Mouse (Mus musculus) forelimb bud, embryonic 11.5 days (tissue): ENCODE data around the gene Rbbp5.
A peak's percentile ranks its signal among the peaks of the same experiment; 100 is the strongest.

ENCODE experiments used
- DNase-seq: peaks from one replicate; pipeline ENCODE4 v3.0.0-alpha.2; 2012; ENCODE audit warnings: low read depth, low spot score

Rbbp5 gene

DNA sequence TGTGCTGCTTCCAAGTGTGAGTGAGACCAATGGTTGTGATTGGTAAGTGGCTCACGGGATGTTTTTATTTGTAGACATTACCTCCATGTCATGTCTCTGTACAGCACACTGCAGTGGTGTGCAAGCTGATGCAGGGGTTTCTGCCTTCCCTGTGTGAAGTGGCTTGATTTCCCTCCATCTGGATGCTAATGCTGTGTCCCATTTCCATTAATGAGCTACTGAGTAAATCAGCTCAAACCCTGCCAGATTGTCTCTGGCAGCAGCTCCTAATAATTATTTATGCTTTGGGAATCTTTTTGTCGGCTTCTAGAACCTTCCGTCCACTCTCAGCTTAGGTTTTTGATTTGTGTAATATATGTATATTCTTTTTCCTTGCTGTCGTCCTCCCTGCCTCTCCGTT lies 28.0 kb downstream of the Rbbp5 start:
- no peak for DNase-seq

DNA sequence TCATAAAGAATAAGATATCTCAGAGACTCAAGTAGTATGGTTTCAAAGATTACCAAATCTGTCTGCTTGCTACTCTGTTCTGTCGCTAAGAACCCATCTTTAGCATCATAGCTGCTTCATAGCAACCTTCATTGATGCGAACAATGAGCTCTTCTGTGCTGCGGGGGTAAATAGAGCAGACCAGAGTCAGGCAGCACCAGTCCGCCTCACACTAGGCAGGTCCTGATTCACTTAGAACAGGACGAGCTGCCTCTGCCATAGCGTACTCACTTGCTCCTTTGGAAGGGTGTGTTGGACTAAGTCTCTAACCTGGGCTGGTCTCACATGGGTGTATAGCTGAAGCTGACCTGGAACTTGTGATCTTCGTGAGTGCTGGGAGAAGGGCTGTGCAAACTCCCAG lies 28.9 kb downstream of the Rbbp5 start, which contains the start of gene Tmem81:
Tmem81 (plus strand) TSS at position 173 of the 400 bp plus-strand sequence.
- no peak for DNase-seq

DNA sequence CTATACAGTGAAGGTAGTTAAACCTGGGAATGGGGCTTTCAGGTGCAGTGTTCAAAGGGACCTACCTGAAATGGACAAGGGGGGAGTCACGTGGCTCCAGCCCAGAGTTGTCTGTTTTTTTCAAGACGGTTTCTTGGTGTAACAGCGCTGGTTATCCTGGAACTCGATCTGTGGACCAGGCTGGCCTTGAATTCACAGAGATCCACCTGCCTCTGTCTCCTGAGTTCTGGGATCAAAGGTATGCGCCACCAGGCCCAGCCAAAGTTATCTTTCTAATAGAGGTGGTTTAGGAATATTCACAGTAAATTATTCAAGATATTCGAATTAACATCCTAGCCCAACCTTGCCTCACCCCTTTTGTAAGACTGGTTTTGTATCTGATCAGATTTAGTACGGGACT lies 29.5 kb downstream of the Rbbp5 start:
- no peak for DNase-seq

DNA sequence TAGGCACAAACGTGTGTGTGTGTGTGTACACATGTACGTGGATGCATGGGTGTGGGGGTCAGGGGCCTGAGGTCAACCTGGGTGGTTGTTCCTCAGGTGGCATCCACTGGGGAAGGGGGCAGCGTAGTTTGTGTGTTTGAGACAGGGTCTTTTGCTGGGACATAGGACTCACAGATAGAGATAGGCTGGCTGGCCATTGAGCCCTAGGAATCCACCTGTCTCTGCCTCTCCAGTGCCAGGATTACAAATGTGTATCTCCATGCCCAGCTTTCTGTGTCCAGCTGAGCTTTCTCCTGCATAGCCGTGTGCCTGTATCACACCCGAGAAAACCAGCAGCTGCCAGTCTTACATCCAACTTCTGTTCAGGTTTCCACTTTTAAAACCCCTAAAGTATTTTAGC lies 32.6 kb downstream of the Rbbp5 start:
- DNase-seq, result no peak

DNA sequence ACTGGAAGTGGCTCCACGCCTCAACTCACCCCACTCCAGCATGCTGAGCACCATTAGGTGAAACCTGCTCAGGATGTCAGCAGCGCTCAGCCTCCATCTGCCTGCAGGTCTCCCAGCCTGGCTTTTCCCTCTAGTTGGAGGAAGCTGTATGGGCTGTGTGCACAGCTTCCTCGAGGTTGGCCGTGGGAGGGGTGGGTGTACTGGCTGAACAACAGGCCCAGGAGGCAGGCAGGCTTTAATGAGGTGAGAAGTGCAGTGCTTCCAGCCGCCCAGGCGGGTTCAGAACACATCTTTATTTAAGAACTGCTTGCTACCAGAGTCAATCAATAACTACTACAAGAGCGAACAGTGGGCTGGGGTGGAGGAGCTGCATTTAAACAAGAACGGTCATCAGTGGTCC lies 34.4 kb downstream of the Rbbp5 start:
- DNase-seq, result peak; percentile 43

DNA sequence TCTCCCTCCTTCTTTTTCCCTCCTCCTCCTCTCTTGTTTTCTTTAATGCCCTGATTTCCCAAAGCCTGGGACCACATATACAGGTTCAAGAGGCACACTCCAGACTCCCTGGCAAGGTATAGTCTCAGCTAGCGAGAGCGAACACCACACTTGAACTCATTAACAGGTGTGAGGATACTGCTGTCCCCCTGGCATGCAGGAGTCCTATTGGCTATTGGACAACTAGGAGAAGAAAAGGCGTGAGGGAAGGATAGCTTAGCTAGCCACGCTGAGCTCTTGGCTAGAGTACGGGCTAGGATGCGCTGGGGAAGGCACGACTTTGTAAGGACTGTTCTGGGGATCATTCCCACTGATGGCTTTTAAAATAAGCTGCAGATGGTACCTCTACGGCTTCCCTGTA lies 34.9 kb downstream of the Rbbp5 start:
- no peak for DNase-seq

DNA sequence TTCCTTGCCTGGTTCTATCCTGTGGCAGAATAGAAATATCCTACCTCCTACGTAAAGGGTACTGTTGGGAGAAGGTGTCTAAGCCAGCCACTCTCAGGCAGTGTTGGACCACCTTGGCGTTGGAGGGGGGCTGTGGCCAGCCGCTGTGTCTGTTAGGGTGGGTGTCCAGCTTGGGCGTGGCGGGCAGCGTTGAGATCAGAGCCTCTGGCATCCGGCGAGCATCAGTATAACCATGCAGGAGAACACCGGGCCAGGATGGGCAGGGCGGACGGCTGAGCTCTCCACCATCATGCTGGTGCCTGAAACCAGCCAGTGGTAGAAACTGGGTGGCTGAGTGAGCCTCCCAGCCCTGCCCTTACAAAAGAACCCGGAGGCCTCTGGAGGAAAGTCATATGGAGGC lies 38.2 kb downstream of the Rbbp5 start:
- no peak for DNase-seq

DNA sequence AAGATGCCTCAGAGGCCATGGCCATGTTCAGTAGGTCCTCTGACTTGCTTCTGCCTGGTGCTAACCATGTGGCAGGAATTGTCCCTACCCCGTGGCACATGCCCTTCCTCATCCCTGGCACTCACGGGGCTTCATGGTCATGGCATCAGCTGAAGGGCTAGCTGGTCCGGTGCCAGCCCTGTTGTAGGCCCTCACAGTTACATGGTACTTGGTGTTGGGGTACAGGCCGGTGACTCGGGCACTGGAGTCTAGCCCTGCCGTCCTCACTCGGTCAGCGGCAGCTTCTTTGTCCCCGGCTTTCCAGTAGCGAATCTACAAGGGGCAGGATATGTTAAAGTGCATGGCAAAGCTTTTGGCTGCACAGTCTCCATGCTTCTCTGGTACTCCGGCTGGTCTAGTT lies 39.6 kb downstream of the Rbbp5 start:
- no peak for DNase-seq

DNA sequence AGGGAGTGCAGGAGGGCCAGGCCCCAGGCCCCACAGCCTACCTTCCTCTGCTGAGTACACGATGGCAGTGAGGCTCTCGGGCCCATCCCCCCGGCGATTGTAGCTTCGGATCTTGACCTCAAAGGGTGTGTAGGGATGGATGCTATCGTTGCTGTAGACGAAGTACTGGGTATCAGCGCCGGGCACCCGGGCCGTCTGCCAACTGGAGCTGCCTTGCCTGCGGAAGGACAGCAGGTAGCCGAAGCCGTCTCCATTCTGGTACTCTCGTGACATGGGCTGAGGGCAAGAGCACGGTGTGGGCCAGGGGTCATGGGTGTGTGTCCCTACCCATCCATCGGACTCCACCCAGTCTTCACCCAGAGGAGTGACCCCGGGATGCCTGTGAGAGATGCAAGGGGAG lies 41.5 kb downstream of the Rbbp5 start:
- no peak for DNase-seq

DNA sequence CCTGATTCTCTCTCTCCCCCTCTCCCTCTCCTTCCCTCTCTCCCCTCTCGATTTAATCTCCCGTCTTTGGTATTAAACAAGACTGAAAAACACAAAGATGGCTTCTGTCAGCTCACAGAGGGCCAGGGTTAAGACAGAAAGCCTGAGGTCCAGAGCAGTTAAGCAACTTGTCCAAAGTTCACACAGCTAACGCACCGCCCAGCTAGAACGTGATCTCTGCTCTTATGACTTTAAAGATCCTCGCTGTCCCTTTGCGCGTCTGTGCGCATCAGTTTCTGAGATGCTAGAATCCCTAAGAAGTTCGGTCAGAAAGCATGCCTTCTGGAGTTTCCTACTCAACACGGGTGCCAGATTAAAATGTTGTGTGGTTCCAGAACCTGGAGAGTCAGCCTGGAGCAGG lies 42.6 kb downstream of the Rbbp5 start:
- DNase-seq, result no peak

DNA sequence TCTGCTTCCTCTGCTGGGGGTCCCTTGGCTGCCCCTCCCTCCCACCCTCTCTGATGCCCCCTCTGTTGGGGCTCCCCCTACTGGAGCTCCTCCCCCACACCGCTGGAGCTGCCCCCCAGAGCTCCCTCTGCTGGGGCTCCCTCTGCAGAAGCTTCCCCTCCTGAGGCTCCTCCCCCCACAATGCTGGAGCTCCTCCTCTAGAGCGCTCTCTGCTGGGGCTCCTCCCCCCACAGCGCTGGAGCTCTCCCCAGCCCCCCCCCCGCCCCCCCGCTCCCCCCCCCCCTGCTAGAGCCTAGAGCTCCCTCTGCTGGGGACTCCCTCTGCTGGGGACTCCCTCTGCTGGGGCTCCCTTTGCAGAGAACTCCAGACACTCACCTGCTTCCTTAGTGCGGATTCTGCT lies 43.6 kb downstream of the Rbbp5 start:
- DNase-seq, result peak; percentile 44

DNA sequence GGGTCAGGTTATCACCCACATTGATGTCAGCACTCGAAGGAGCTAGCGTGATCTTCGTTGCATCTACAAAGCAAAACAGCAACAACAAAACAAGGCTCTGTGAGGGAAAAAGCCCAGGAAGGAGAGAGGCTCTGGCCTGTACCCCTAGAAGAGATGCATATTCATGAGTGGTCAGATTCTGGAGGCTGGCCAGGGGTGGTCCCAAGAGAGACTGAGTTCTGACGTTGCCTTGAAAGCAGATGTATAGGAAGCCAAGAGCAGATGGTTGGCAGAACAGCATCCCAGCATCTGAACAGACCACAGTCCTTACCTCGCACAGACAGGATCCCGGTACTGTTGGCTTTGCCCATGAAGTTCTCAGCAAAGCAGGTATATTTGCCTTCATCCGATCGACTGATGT lies 45.9 kb downstream of the Rbbp5 start:
- DNase-seq, result no peak

DNA sequence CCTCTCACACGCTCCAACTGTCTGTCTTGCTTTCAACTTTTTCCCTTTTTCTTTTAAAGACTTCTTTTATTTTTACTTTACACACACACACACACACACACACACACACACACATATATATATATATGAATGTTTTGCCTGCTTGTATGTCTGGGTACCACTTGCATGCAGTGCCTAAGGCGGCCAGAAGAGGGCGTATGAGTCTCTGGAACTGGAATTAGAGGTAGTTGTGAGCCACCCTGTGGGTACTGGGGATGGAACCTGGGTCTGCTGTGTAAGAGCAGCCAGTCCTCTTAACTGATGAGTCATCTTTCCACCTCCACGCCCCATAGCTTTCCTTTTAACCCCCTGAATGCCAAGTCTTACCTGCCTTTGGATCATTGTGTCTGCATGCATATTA lies 46.8 kb downstream of the Rbbp5 start:
- no peak for DNase-seq

DNA sequence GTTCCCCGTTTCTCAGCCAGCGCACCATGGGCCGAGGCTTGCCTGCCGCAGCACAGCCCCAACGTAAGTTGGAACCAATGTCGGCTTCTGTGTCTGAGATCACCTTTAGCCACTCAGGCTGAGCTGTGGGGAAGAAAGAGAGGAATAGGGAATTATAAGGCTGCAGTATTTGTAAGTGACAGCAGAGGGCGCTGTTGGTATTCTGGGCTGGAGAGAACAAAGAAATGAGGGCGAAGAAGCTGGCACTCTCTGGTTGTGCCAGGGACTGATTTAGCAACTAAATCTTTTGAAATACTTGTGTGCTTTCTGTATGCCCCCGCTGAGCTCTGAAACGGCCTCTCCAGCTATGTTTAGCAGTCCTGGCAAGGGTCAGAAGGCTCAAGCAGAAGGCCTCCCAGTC lies 48.7 kb downstream of the Rbbp5 start:
- DNase-seq, result peak; percentile 87

DNA sequence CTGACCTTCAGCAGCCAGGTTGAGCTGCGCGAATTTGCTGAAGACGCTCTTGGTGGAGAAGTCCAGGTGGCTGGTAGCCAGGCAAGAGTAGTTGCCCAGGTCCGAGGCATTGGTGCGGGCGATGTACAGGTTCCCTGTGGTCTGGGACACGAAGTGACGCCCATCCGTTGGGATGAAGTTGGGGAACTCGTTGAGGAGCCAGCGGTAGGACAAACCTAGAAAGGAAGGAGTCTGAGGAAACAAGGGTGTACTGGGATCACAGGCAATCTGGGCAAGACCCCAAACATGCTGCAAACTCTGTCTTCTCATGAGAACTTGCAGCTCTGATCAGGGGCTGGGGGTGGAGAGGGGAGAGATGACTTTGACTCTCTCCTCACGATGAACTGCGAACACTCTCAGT lies 50.9 kb downstream of the Rbbp5 start:
- DNase-seq, result no peak

DNA sequence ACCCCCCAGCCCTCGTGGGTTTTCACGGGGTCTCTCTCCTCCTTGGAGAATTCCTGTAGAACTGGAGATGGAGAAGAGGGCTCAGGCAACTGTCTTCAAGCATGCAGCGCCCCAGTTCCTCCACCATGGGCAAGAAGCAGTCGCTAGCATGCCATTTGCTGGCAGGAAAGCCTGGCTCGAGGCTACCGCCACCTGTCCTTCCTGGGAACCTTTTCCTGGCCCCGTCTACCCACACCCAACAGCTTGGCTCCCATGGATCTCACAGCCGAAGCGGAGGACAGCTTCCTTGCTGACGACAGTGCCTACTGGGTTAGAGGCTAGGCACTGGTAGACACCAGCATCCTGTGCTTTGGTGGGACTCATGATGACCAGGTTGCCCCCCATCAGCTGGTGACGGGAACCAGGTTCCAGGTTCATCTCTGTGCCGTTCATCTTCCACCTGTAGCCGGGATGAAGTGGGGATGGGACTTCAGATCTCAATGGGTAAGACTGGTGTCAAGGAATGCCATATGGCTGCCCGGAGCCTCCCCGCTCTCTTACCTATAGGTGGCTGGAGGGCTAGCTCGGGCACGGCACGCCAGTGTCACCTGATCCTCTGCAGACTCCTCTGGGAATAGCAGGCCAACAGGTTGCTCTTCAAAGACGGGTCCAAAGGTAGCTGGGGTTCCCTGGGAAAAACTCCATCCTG lies 51.6 kb downstream of the Rbbp5 start:
- no peak for DNase-seq

DNA sequence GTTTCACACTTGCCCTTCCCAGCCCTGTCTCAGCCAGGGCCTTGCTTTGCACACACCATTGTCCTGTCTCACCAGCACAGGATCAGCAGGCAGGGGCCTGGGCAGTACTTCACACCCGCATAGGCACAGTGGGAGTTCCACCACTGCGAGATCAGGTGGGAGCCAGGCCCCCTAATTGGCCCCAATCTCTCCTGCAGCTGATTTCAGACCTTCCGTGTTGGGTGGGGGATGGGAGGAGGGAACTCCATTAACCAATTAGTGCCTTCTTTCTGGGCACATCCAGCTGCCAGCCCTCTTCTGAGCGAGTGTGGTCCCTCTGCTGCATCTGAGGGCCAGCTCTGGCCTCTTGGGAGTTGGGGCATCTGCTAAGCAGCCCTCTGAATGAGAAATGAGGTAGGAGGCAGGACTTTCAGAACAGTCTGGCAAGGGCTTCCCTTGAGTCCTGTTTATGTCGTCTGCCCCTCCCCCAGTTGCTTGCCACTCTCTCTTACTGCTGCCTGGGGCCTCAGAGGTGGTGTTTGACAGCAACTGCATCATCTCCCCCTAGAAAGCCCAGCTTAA lies 53.5 kb downstream of the Rbbp5 start:
- DNase-seq, result peak; percentile 38

DNA sequence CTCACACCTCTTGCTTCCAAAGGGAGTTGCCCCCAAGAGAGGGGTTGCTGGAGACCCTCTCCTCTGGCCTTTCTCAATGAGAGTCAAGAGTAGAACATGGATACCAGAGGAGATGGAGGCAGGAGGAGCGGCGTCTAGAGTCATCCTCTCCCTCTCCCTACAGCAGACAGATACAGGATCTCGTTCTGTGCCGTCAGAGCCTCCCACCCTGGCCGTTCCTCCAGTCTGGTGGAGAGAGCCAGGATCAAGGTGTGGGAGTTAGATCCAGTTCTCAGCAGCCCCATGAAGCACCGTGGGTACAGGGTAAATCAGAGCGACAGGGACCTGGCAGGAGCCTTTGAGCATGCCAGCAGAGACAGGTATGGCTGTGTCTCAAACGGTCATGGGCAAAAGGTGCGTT lies 55.4 kb downstream of the Rbbp5 start:
- no peak for DNase-seq

DNA sequence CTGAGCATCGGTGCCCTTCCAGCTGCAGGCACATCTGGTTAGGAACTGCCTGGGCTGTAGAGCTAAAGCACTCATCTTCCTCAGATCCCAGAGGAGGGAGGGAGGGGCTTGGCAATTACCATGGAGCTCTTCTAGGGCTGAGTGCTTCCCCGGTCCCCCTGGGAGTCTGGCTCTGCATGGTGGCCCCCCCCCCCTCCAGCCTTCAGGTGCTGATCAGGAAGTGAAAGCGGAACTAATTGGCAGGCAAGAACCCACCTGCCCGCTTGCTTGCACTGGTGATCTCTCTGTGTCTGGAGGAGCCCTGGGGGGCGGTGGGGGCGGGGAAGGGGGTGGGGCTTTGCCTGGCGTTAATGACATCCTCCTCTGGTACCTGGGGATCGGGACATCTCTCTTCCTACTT lies 56.7 kb downstream of the Rbbp5 start:
- DNase-seq, result no peak

DNA sequence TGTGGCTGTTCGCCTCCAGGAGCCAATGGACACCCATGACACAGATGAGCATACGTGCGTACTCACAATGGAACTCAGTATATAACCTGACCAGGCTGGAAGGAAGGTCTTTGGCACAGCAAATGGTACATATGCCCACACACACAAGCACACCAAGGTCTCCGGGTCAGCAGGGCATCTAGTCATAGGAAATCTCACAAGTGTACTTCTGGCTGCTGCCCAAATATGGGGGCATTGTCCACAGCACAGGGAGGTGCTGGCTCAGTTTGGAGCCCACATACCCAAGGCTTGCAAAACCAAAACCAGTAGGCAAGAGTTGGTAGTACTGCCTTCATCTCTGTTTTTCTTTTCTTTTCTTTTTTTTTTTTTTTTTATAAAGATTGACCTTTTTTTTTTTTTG lies 58.4 kb downstream of the Rbbp5 start:
- no peak for DNase-seq

DNA sequence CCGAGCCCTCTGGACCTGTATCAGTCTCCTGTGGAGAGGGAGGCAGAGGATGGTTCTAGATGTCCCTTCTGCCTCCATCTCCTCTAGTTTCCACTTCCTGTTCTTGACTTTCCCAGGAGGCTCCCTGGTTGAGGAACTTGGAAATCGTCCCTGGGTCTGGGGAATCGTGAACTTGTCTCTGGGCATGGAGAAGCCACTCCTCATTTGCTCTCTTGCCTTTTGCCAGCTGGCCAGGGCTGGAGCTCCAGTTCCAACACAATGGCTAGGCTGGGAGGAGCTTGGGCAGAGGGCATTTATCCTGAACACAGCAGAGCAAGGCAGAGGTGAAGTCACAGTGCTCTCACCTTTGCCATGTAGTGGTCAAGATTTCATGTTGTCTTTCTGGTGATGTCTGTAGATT lies 59.3 kb downstream of the Rbbp5 start:
- no peak for DNase-seq

DNA sequence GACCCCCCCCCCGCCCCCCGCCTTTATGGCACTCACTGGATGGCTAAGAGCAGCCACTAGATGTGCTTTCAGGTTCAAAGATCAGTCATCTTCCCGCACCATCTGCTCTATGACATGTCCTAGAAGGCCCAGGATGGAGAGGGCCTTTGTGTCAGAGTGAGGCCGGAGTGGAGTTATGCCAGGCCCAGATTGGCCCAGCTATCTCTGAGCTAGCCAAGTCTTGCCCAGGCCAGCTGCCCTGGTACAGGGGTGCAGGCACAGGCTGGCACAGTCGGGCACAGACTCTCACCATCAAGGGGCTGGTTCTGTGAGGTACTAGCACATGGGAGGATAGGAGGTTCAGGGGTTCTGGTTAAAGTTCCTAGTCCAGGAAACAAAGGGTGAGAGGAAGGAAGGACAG lies 60.6 kb downstream of the Rbbp5 start:
- no peak for DNase-seq

DNA sequence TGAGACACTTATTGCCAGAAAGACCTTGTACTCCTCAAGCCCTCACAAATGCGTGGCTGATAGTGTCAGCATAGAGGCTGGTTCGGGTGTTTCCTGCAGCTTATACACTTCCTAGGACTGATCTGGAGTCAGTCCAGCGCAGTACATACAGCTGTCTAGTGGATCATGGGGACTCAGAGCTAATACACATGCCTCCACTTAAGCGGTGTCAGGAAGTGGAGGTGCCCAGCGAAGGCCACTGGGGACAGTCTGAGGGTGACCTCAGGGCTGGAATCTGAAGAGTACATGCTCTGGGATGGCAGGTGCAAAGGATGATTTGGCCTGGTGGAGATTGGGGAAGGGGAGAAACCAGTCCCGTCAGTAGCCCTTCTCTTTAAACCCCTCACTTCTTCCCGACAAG lies 63.5 kb downstream of the Rbbp5 start:
- no peak for DNase-seq
